Mouse (Mus musculus): Measurements from ENCODE around the gene Ryr1.
A peak's percentile ranks its signal among the peaks of the same experiment; 100 is the strongest.
"Not testable (repeated sequence)": the region's sequence is repeated elsewhere in the genome, so short reads cannot be mapped to it uniquely, and the experiment has no call there.

Ryr1 gene

DNA sequence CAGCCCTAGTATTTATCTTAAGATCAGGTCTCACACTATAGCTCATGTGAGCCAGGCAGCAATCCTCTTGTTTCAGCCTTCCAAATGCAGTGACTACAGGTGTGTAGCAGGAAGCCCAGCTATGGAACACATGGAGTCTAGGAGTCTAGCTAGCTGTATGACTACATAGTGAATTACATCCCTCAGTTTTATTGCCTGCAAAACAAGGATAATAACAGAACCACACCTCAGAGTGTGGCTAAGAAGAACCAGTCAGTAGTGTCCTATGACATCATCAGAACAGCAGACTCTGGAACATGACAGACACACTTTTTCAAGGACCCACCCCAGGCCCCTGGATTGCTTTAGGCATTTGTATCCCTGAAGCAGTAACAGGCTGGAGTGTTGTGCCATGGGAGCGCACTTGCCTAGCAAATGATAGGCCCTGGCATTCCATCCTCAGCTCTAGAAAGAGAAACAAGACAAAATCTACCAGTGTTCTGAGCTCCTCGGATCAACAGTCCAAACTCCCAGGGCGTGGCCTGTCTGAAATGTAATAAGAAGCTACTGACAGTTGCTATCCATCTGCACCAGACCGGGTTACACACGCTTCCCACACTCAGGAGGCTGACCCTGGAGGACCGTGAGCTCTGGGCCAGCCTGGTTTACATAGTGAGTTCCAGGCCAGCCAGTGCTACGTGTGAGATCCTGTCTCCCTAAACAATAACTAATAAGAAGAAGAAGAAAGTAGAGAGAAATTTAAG lies 21.8 kb upstream of the Ryr1 start:
- no peak for DNase-seq (ENCODE audit: low read depth, low spot score)

DNA sequence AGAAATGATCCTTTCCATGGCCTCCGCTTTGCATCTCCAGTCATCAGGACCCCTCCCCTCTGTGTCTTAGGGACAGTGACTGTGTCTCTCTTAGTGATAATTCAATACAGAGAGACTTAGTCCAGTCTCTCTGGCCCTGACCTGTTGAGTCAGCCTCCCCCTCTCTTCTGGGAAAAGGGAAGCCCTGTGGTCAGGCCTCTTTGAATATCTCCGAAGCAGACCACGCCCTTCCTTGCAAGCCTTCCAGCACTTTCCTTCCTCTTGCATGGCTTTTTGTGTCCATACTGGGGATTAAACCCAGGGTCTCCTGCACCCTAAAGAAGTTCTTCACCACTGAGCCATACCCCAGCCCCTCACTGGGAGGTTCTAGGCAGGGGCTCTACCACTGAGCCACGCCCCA lies 19.0 kb upstream of the Ryr1 start:
- no peak for DNase-seq (ENCODE audit: low read depth, low spot score)

- peak; percentile 78 for DNase-seq (ENCODE audit: low read depth, low spot score)
These were observed 16.4 kb upstream of the Ryr1 start for GRCm38 (mm10) chr7:29141416-29141815.

DNA sequence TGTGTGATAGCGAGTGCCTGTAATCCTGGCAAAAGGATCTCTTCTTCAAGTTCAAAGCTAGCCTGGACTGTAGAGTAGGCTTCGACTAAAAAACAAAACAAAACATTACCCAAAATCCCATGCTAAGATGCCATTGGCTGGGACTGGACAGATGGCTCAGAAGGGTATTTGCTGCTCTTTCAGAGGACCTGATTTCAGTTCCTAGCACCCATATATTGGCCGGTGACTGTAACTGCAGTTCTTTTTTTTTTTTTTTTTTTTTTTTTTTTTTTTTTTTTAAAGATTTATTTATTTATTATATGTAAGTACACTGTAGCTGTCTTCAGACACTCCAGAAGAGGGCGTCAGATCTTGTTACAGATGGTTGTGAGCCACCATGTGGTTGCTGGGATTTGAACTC lies 14.3 kb upstream of the Ryr1 start:
- not testable (repeated sequence) for DNase-seq (ENCODE audit: low read depth, low spot score)

- no peak for DNase-seq (ENCODE audit: low read depth, low spot score)
These were observed 12.4 kb upstream of the Ryr1 start for GRCm38 (mm10) chr7:29137429-29137828.

GRCm38 (mm10) chr7:29134693-29135386 lies 9.9 kb upstream of the Ryr1 start, which contains the start of gene Rasgrp4:
Gene Rasgrp4, plus strand, starts transcription at chr7:29134851.
- DNase-seq (ENCODE audit: low read depth, low spot score) = peak; percentile 90

DNA sequence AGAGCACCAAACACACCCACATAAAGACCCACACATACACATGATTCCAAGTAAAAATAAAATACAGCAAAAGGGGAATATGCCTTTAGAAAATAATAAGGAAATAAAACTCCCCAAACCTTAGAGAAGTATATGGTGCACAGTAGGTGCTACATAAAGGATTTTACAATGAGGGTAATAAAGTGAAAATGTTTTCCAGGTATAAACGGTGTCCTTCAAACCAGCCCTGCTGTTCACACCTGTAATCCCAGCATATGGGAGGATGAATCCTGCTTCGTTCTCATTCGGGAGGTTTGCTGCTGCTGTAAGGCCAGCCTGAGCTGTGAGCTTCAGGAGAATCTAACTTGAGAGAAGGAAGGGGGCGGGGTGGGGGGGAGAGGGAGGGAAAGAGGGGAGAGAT lies 9.3 kb upstream of the Ryr1 start:
- no peak for DNase-seq (ENCODE audit: low read depth, low spot score)

DNA sequence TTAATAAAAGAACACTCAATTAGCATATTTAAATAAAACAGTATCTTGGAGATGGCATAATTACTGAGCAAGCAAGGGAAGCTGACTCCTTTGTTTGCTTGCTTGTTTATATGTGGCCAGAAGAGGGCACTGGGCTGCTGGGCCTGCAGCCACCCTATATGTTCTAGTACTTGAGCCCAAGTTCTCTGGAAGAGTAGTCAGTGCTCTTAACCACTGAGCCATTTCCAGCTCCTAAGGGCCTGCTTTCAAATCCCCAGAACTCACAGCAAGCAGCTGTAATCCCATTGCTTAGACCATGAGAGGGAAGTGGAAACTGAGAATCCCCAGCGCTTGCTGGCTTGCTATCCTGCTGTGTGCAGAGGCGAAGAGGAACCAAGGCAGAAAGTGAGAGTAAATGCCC lies 3.7 kb upstream of the Ryr1 start:
- DNase-seq (ENCODE audit: low read depth, low spot score) = peak; percentile 63

- DNase-seq (ENCODE audit: low read depth, low spot score) = peak; percentile 88
These were observed 1.4 kb upstream of the Ryr1 start for GRCm38 (mm10) chr7:29126173-29126915.

DNA sequence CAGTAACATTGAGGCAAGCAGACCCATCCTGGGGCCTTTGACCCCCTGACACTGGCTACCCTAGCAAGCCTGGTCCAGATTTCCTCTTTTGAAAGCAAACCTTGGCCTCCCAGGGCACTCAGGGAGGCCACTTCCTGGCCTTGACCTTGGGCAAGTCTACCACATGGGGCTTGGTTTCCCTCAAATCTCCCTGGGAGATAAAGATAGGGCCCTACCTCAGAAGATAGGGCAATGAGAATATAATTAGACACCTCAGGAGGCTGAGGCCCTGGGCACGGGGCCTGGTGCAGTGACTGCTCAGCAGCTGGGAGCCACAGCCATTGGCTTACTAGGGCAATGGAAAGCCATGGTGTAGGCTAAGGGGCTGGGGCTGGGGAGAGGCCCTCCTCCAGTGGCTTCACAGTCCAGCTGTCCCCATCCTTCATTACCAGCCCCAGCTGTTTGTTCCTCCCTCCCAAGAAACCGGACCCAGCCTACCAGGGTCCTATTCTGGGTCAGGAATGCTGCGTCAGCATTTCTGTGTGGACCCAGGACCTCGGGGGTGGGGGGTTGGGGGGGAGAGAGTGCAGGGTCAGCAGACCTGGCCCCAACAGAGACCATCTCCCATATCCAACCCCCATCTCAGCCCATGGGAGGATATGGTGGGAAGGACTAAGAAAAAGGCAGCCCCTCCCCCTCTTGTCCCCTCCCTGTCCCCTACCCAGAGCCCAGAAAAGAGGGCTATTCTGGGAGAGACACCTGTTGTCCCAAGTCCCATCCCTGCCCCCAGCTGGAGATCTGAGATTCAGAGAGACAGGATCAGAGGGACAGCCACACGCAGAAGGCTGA lies 1.2 kb downstream of the Ryr1 start:
- DNase-seq (ENCODE audit: low read depth, low spot score) = no peak

GRCm38 (mm10) chr7:29122821-29123220 lies 2.2 kb downstream of the Ryr1 start:
- no peak for DNase-seq (ENCODE audit: low read depth, low spot score)

DNA sequence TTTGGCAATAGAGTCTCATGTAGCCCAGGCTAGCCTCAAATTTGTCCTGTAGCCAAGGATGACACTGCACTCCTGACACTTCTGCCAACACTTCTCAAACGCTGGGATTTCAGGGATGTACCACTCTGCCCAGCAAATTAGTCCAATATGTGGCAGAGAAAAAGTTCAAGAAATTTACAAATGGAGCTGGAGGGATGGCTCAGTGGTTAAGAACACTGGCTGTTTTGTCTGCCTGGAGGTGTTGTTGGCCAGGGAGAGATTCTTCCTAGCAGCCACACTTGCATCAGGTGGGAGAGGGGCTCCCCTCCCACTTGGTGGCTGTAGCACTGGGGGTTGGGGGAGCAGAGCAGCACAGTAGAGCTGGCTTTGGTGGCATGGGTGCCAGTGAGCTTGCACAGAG lies 5.5 kb downstream of the Ryr1 start:
- no peak for DNase-seq (ENCODE audit: low read depth, low spot score)

DNA sequence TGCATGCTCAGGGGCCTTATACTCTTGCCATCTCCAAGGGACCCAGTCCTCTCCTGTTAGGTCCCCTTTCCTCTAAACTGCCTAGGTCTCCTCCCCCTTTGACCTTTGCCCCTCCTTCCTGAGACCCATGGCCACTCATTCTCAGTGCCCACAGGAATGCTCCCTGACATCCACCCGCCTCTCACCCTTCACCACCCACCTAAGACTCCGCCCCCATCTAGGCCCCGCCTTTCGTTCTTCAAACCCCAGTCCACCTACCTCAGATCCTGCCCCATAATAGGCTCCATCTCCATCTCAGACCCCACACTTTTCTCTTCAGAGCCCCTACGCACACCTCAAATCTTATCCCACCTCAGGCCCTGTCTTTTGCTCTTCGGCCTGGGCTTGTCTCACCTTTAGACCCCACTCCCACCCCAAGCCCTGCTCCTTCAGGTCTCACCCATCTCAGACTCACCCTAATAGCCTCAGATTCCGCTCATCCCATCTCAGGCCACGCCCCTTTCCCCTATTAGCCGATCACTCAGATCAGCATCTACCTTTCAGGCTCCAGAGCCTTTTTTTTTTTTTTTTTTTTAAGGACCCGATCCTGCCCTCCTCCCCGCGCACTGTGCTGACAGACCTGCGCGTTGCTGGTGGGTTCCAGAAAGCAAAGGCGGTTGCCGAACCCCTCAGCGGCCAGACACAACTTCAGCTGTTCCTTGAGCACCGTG lies 6.7 kb downstream of the Ryr1 start:
- no peak for DNase-seq (ENCODE audit: low read depth, low spot score)

- DNase-seq (ENCODE audit: low read depth, low spot score) = no peak
These were observed 15.7 kb downstream of the Ryr1 start for GRCm38 (mm10) chr7:29108992-29109955.

DNA sequence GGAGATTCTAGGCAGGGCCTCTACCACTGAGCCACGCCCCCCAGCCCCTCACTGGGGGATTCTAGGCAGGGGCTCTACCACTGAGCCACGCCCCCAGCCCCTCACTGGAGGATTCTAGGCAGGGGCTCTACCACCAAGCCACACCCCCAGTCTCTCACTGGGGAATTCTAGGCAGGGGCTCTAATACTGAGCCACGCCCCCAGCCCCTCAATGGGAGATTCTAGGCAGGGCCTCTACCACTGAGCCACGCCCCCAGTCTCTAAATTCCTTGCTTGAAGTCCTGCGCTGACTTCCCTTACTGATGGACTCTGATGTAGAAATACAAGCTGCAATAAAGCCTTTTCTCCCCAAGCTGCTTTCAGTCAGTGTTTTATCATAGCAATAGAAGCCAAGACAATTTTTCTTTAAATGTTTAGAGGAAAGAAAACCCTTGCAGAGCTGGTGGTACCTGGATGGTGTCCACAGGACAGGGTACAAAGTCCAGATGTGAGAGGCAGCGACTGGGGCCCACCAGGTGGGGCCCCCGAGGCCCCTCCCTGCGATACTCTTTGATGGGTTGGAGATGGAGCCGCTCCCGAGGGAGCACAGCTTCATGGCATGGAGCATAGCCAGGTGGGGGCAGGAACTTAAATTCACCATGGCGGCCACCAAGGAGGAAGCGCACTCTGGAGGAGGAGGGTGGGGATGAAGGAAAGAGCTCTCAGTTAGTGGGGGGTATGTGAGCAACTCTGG lies 23.5 kb downstream of the Ryr1 start:
- DNase-seq (ENCODE audit: low read depth, low spot score) = no peak

GRCm38 (mm10) chr7:29097131-29097530 lies 27.8 kb downstream of the Ryr1 start:
- DNase-seq (ENCODE audit: low read depth, low spot score) = no peak

GRCm38 (mm10) chr7:29088817-29089216 lies 36.2 kb downstream of the Ryr1 start:
- DNase-seq (ENCODE audit: low read depth, low spot score) = no peak

DNA sequence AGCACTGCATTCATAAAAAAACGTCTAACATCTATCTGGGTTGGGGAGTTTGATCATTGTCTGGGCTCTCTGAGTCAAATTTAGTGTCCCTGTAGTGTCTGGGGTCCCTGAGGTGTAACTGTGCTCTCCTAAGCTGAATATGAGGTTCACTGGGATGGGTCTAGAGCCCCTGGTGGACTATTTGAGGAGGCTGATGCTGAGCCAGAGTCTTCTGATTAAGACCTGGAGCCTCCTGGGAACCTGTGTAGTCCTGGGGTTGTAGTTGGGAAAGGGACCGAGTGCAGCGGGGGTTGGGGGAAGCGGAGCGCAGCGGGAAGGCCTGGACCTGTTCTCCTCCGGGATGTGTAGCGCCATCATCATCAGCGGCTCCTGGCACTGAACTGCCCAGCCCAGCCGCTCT lies 38.1 kb downstream of the Ryr1 start:
- no peak for DNase-seq (ENCODE audit: low read depth, low spot score)

- DNase-seq (ENCODE audit: low read depth, low spot score) = no peak
These were observed 39.0 kb downstream of the Ryr1 start for GRCm38 (mm10) chr7:29085981-29086380.

All from CD4-positive, CD25-positive, alpha-beta regulatory T cell, adult 2 months (primary cell).